Mouse (Mus musculus): Measurements from ENCODE around the gene Gucy2g.
"Not testable (repeated sequence)": the region's sequence is repeated elsewhere in the genome, so short reads cannot be mapped to it uniquely, and the experiment has no call there.

The Gucy2g gene

DNA sequence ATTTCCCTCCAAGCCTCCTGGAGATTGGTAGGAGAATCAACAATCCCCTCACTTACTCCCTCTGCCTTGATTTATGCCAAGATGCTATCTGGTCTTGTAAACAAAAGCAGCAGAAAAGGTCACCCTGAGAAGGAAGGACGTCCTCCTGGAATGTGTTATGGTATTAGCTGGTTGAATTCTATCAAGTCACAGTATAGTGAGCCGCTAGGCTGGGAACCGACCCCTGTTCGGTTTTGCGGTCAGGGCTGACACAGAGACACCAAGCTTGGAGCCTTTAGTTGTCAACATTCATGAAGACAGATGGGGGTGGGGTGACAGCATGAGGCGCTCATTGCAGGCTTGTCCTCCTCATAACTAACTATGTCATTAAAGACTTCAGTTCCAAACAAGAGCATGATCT, 81.2 kb downstream of the Gucy2g start:
- no peak for DNase-seq

DNA sequence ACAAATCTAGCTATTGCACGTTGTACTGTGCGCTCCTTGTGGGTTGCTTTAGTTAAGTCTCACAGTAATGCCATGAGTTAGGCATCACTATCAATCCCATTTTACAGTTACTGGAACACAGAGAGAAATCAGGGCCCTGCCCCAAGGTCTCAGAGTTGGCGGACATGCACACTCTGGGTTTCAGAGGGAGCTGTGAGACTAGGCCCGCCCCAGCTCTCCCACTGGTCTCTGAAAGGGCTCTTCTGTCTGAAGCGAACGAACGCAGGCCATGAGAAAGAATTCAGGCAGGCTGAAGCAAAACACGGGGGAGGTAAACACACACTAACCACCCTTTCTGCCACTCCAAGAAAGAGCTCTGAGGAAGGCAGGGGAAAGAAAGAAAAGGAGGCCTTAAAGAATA, 82.4 kb downstream of the Gucy2g start:
- DNase-seq = no peak

DNA sequence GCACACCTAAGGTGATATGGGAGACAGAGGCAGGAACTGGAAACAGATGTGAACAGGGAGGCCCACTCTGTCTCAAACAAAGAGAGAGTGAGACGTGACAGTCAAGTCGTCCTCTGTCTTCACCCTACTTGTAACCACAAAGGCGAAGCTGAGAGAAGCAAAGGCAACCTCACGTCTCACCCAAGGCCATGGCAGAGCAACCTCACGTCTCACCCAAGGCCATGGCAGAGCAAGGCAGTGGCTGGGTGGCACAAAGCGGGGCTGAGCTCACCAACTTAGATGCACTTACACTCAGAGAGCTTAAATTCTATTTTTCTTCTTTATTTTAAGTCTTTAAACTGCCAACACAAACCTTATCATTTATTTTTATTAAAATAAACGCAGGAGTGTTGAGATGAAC, 84.0 kb downstream of the Gucy2g start:
- no peak for DNase-seq

DNA sequence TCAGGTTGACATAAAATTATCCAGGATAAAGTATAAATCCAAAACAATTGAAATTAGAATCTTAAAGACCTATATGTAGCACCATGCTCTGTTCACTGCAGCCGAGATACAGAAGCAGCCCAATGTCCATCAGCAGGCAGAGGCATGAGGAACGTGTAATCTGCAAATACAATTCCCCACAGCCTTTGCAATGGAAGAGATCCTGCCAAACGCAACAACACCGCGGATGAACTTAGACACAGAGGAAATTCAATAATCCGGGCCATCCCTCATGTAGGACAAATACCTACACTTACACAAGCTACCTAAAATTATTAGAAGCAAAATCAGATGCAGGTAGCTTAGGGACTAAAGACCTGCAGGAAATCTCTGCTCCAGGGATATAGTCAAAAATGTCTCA, 88.1 kb downstream of the Gucy2g start:
- no peak for DNase-seq

DNA sequence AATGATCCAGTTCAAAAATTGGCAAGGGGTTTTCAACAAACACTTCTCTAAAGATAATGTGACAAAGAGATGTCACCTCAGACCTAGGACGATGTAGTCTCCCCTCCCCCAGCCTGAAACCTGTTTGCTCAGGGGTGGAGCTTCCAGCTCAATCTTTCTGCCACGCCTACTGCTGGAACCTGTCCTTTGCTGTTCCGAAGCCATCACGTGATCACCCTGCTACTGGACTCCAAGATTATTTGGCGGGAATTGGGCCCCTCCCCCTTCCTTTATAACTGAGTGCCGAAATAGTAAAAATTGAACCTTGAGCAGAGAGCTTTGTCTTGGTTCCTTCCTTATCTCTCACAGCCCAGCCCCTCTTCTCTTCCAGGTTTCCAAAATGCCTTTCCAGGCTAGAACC, 88.8 kb downstream of the Gucy2g start:
- DNase-seq = not testable (repeated sequence)

DNA sequence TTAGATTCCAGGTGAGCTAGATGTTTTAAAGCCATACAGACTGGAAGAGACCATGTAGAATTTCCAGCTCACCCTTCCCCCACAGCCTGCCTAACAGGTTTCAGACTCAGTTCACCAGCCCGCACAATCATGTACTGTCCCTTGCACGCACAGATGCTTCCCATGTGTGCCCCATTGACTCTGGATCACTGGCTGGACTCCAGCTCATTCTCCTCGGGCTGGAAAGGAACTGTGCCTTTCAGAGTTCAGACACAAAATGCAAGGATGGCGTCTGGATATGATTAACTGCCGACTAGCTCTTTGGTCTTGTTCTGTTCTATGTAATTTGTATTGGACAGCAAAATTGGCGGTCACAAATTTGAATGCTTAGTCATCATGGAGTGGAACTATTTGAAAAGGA, 91.4 kb downstream of the Gucy2g start:
- DNase-seq = no peak

DNA sequence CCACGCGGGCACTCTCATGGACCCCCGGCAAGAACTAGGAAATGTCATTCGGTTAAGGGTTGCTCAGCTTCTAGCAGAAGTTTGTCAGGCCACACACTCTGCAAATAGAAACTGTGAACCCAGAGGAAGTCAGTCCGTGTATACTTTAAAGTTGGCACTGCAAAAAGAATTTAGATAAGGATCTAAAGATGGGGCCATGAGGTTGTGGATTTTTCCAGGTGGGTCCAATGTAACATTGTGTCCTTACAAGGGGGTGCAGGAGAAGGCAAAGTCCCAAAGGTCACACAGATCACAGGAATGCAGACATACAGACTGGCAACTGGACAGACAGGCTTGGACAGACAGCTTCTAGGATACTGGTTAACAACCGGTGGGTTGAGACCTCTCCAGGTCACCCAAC, 92.9 kb downstream of the Gucy2g start:
- no peak for DNase-seq
